Mouse (Mus musculus) stomach, embryonic 16.5 days (tissue): ENCODE results near the gene Cdca4. TPM values are rescaled to one million over a fixed set of nuclear protein-coding genes. Genes with fewer than 3 reads are reported as not detected.
"Not testable (repeated sequence)": the region's sequence is repeated elsewhere in the genome, so short reads cannot be mapped to it uniquely, and the experiment has no call there.

Source experiments
- ATAC-seq: fragments of 200-750 bp; cut with Nextera tagmentation; 2 replicates; pipeline ENCODE4 v1.8.0; 2017; ENCODE audit warnings: moderate number of reproducible peaks, moderate TSS enrichment; ENCODE audit not compliant: insufficient read depth, low FRiP score
- H3K27ac ChIP-seq: fragments of 300-500 bp; sonication (generic); 2 replicates; pipeline ENCODE4 v1.5.1; 2014; ENCODE audit warnings: low read length
- H3K27me3 ChIP-seq: fragments of 300-500 bp; sonication (generic); 2 replicates; pipeline ENCODE4 v1.6.1; 2014; ENCODE audit warnings: low read length, control low read depth, mixed read lengths; ENCODE audit not compliant: control insufficient read depth, insufficient read depth
- H3K36me3 ChIP-seq: fragments of 300-500 bp; sonication (generic); 2 replicates; pipeline ENCODE4 v1.6.1; 2014; ENCODE audit warnings: low read length; ENCODE audit not compliant: control insufficient read depth, insufficient read depth
- H3K4me1 ChIP-seq: fragments of 300-500 bp; sonication (generic); 2 replicates; pipeline ENCODE4 v1.6.1; 2014; ENCODE audit warnings: low read length, control low read depth, mixed read lengths; ENCODE audit not compliant: control insufficient read depth, insufficient read depth
- H3K4me2 ChIP-seq: fragments of 300-500 bp; sonication (generic); 2 replicates; pipeline ENCODE4 v1.6.1; 2014; ENCODE audit warnings: low read depth, low read length, mixed read lengths
- H3K4me3 ChIP-seq: fragments of 300-500 bp; sonication (generic); replicated peaks from 2 replicates; pipeline ENCODE4 v1.5.1; 2014; ENCODE audit warnings: mild to moderate bottlenecking, low read length
- H3K9ac ChIP-seq: fragments of 300-500 bp; sonication (generic); 2 replicates; pipeline ENCODE4 v1.6.1; 2014; ENCODE audit warnings: low read length
- H3K9me3 ChIP-seq: fragments of 300-500 bp; sonication (generic); replicated peaks from 2 replicates; pipeline ENCODE4 v1.6.1; 2016; ENCODE audit warnings: low read length, control low read depth; ENCODE audit not compliant: control insufficient read depth
- WGBS: fragments of 180-500 bp; shearing (Covaris S2); extraction: QIAGEN DNeasy Blood & Tissue Kit; methylation state at CpG from one replicate; pipeline ENCODE4 v1.1.7; 2014; 5-methylcytosine and 5-hydroxymethylcytosine counted together
- polyA plus RNA-seq: library from polyadenylated mRNA; unstranded; fragments of >200 nt; fragmentation: Nextera tagmentation; extraction: Ambion mirVana; gene quantifications from 2 replicates; pipeline ENCODE4 v1.2.1, GENCODE M21; 2015

Cdca4 gene
- polyA plus RNA-seq, 1 experiment from 2014 or later, result 87.9 TPM

DNA sequence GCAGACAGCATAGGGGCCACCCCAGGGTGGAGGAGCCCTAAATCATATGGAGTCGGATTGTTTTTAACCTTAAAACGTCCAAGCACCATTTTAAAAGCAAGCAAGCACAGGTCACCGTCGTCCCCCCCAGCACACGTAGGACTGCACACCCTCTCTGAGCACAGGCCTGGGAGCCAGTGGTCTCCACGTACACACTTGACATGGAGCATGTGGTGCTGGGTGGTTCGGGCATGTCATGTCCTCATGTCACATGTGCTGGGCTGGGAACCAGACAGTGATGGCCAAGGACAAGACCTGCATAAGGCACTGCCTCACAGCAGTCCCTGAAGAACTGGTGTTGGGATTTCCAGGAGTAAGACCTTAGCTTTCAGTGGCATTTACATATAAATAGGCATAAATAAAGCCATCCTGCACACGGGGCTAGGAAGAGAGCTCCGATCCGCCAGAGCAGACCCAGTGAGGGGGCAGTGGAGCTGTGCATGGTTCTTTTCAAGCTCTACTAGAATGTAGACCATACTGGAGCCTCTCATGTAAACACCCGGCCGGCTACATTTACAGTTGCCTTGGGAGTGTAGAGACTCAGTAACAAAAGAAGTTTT lies 8.7 kb downstream of the Cdca4 start:
- Histone ChIP-seq H3K4me1 (peaks cover 25% of the 10 kb centered on the region), H3K9ac (no peak overlapping the region), H3K36me3 (peaks cover 21% of the 10 kb centered on the region), H3K4me2 (no peak overlapping the region), H3K9me3 (no peaks in the 10 kb centered on the region), H3K27me3 (no peaks in the 10 kb centered on the region), H3K27ac (no peak overlapping the region), H3K4me3 (no peak overlapping the region)
- no peak for ATAC-seq
- 74% methylated on average over 12 of the region's 12 CpGs for WGBS

- no peak for ATAC-seq
- H3K9ac ChIP-seq, result no peak overlapping the region
- no peak overlapping the region for H3K4me2 ChIP-seq
- no peaks in the 10 kb centered on the region for H3K27me3 ChIP-seq
- H3K27ac ChIP-seq, result no peak overlapping the region
- no peaks in the 10 kb centered on the region for H3K9me3 ChIP-seq
- 86% methylated on average over 8 of the region's 8 CpGs for WGBS
- no peak overlapping the region for H3K4me3 ChIP-seq
- H3K4me1 ChIP-seq, result peaks cover 16% of the 10 kb centered on the region
- H3K36me3 ChIP-seq, result peaks cover 21% of the 10 kb centered on the region
Observed at GRCm38 (mm10) chr12:112819057-112819662, 10.1 kb downstream of the Cdca4 start.

DNA sequence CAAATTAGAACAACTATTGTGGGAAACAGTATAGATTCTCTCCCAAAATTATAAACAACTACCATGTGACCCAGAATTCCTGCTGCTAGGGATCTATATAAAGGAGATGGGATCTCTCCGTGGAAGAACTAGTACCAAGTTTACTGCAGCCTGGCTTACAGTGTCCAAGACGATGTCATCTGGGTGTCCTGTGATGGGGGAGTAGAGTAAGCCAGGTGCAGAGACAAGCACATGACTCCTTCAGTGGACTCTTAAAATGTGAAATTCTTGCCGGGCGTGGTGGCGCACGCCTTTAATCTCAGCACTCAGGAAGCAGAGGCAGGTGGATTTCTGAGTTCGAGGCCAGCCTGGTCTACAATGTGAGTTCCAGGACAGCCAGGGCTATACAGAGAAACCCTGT lies 12.4 kb downstream of the Cdca4 start:
- not testable (repeated sequence) for H3K27me3 ChIP-seq, H3K4me2 ChIP-seq, H3K4me1 ChIP-seq, ATAC-seq, H3K4me3 ChIP-seq, H3K9me3 ChIP-seq, H3K27ac ChIP-seq, H3K9ac ChIP-seq
- H3K36me3 ChIP-seq, result peaks cover 21% of the 10 kb centered on the region
- WGBS, result 83% methylated on average over 7 of the region's 7 CpGs

GRCm38 (mm10) chr12:112816294-112816693 lies 12.9 kb downstream of the Cdca4 start:
- H3K27ac ChIP-seq, result no peak overlapping the region; the same call in 1 of the 2 replicates
- 49% methylated on average over 4 of the region's 4 CpGs for WGBS
- ATAC-seq, result no peak
- no peak overlapping the region for H3K4me2 ChIP-seq
- H3K27me3 ChIP-seq, result no peaks in the 10 kb centered on the region
- H3K9me3 ChIP-seq, result no peaks in the 10 kb centered on the region
- H3K36me3 ChIP-seq, result peaks cover 18% of the 10 kb centered on the region
- no peaks in the 10 kb centered on the region for H3K4me1 ChIP-seq
- no peak overlapping the region for H3K9ac ChIP-seq
- H3K4me3 ChIP-seq, result no peak overlapping the region

GRCm38 (mm10) chr12:112814682-112815470 lies 14.3 kb downstream of the Cdca4 start:
- Histone ChIP-seq H3K36me3 (peaks cover 11% of the 10 kb centered on the region), H3K4me1 (peaks cover 3% of the 10 kb centered on the region; the same call in 1 of the 2 replicates), H3K9ac (peak overlapping the region; percentile 27; the same call in 1 of the 2 replicates), H3K27me3 (no peaks in the 10 kb centered on the region), H3K4me3 (no peak overlapping the region), H3K4me2 (no peak overlapping the region), H3K27ac (peak overlapping the region; percentile 66), H3K9me3 (no peaks in the 10 kb centered on the region)
- ATAC-seq, result no peak
- WGBS, result 68% methylated on average over 14 of the region's 14 CpGs

DNA sequence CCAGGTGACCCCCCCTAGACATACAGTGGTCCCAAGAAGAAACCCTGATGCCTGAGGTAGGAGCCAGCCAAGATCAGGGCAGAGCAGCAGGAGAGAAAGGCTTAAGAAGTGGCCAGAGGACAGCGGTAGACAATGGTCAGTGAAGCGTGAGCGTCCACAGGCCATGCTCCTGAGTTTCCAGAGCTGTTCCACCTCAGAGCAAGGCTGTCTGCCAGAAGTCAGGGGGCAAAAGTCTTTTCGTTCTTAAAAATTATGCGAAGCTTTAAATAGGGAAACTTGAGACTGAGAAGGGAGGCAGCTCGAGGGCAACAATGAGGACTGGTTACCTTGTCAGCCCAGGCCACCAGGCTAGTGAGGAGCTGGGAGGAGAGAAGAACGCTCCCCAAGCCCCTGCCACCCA lies 15.9 kb downstream of the Cdca4 start:
- Histone ChIP-seq H3K27ac (no peak overlapping the region), H3K4me2 (no peak overlapping the region), H3K4me3 (no peak overlapping the region), H3K9ac (no peak overlapping the region), H3K36me3 (peaks cover 6% of the 10 kb centered on the region; the same call in 1 of the 2 replicates), H3K9me3 (no peaks in the 10 kb centered on the region), H3K27me3 (no peaks in the 10 kb centered on the region), H3K4me1 (peaks cover 13% of the 10 kb centered on the region)
- WGBS, result 91% methylated on average over 7 of the region's 7 CpGs
- ATAC-seq, result no peak

DNA sequence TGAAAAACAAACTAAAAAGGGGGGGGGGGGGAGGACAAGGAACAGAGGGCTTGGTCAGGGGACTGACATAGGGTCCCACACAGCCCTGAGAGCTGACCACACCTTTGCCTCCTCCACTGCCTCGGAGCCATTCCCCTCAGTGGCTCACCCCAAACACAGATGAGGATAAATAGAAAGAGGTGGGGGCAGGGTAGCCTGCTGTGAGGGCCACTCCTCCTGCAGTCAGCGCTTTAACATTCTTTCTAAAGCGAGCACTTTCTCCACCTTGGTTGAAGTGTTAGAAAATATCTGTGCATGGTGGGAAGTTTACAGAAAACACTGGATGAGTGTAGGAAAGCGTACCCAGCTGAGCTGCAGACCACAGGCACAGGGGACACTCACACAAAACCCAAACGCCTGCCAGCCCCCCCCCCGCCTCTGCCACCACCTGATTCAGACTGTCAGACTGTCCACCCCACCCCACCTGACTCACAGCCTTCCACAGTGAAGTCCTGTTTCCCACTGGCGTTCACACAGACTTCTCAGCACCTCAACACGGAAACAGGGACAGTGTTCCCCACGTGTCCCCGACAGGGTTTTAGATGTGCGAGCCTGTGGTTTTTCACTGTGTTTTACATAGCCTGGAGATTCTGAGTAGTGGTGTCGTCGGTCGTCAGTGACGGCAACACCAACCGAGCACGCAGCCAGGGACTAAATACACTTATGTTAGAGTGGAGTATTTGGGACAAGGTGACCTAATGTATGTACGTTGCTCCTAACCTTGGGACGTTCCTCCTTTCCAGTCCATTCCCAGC lies 18.9 kb downstream of the Cdca4 start:
- Histone ChIP-seq H3K27ac (no peak overlapping the region), H3K9ac (peak overlapping the region; percentile 31; the same call in 1 of the 2 replicates), H3K36me3 (no peaks in the 10 kb centered on the region), H3K9me3 (no peaks in the 10 kb centered on the region), H3K4me1 (peaks cover 16% of the 10 kb centered on the region), H3K4me3 (no peak overlapping the region), H3K4me2 (no peak overlapping the region; the same call in 1 of the 2 replicates), H3K27me3 (no peaks in the 10 kb centered on the region)
- WGBS, result 53% methylated on average over 19 of the region's 19 CpGs
- ATAC-seq, result no peak

- H3K9ac ChIP-seq, result peak overlapping the region; percentile 72
- ATAC-seq, result no peak
Observed at GRCm38 (mm10) chr12:112809641-112810040, 19.6 kb downstream of the Cdca4 start.

More at GRCm38 (mm10) chr12:112809641-112810040, 19.6 kb downstream of the Cdca4 start:
- Histone ChIP-seq H3K9me3 (no peaks in the 10 kb centered on the region), H3K27ac (no peak overlapping the region), H3K4me2 (peak overlapping the region; percentile 100), H3K27me3 (no peaks in the 10 kb centered on the region), H3K36me3 (no peaks in the 10 kb centered on the region), H3K4me3 (peak overlapping the region; percentile 72), H3K4me1 (peaks cover 16% of the 10 kb centered on the region)
- WGBS, result 15% methylated on average over 8 of the region's 8 CpGs
